Mouse (Mus musculus) lung, embryonic 14.5 days (tissue): Measurements from ENCODE around the gene Ndnf. TPM values are rescaled to one million over a fixed set of nuclear protein-coding genes. Genes with fewer than 3 reads are reported as not detected.

Experiments
- ATAC-seq: fragments of 200-750 bp; cut with Nextera tagmentation; 2 replicates; pipeline ENCODE4 v1.8.0; 2017; ENCODE audit warnings: mild to moderate bottlenecking, moderate TSS enrichment, moderate library complexity; ENCODE audit not compliant: insufficient read depth
- DNase-seq: peaks from one replicate; pipeline ENCODE4 v3.0.0-alpha.2; 2015
- H3K27ac ChIP-seq: fragments of 300-500 bp; sonication (generic); 2 replicates; pipeline ENCODE4 v1.5.1; 2014; ENCODE audit warnings: low read depth, mild to moderate bottlenecking, moderate library complexity
- H3K27me3 ChIP-seq: fragments of 300-500 bp; sonication (generic); 2 replicates; pipeline ENCODE4 v1.6.1; 2014; ENCODE audit warnings: low read length, control low read depth; ENCODE audit not compliant: insufficient read depth
- H3K36me3 ChIP-seq: fragments of 300-500 bp; sonication (generic); 2 replicates; pipeline ENCODE4 v1.6.1; 2014; ENCODE audit warnings: control low read depth; ENCODE audit not compliant: insufficient read depth
- H3K4me1 ChIP-seq: fragments of 300-500 bp; sonication (generic); 2 replicates; pipeline ENCODE4 v1.6.1; 2014; ENCODE audit warnings: antibody characterized with exemption, control low read depth; ENCODE audit not compliant: insufficient read depth
- H3K4me2 ChIP-seq: fragments of 300-500 bp; sonication (generic); 2 replicates; pipeline ENCODE4 v1.6.1; 2014; ENCODE audit warnings: mild to moderate bottlenecking
- H3K4me3 ChIP-seq: fragments of 300-500 bp; sonication (generic); 2 replicates; pipeline ENCODE4 v1.5.1; 2014; ENCODE audit warnings: low read depth, low read length
- H3K9ac ChIP-seq: fragments of 300-500 bp; sonication (generic); 2 replicates; pipeline ENCODE4 v1.6.1; 2014
- H3K9me3 ChIP-seq: fragments of 300-500 bp; sonication (generic); 2 replicates; pipeline ENCODE4 v1.6.1; 2016; ENCODE audit warnings: low read depth, low read length, control low read depth
- CTCF ChIP-seq: IDR thresholded peaks from 2 replicates; pipeline ENCODE4 v1.5.1; 2016; ENCODE audit warnings: antibody characterized with exemption, low read depth
- WGBS: fragments of 180-500 bp; shearing (Covaris S2); extraction: QIAGEN DNeasy Blood & Tissue Kit; methylation state at CpG from one replicate; pipeline ENCODE4 v1.1.7; 2014; 5-methylcytosine and 5-hydroxymethylcytosine counted together
- polyA plus RNA-seq: library from polyadenylated mRNA; unstranded; fragments of >200 nt; fragmentation: Nextera tagmentation; extraction: Ambion mirVana; gene quantifications from 2 replicates; pipeline ENCODE4 v1.2.1, GENCODE M21; 2014

Gene Ndnf
- polyA plus RNA-seq, 1 experiment from 2014 or later: 40.8 TPM

- ATAC-seq: peak; percentile 50
- no peaks in the 10 kb centered on the region for H3K9me3 ChIP-seq
- peak overlapping the region; percentile 65 for H3K4me3 ChIP-seq
- WGBS: under 1% methylated on average over 57 of the region's 57 CpGs
- H3K36me3 ChIP-seq: no peaks in the 10 kb centered on the region
- peak overlapping the region; percentile 67 for H3K9ac ChIP-seq
- no peaks in the 10 kb centered on the region; the same call in 1 of the 2 replicates for H3K4me1 ChIP-seq
- peak; percentile 74 for DNase-seq
- H3K27ac ChIP-seq: peak overlapping the region; percentile 18; the same call in 1 of the 2 replicates
- no peaks in the 10 kb centered on the region for H3K27me3 ChIP-seq
- TF ChIP-seq CTCF: no peak
- peak overlapping the region; percentile 92 for H3K4me2 ChIP-seq
These were observed 991 bp downstream of the Ndnf start for GRCm38 (mm10) chr6:65672131-65673031.

- Histone ChIP-seq H3K4me2 (no peak overlapping the region), H3K4me3 (no peak overlapping the region), H3K36me3 (peaks cover 4% of the 10 kb centered on the region; the same call in 1 of the 2 replicates), H3K4me1 (no peaks in the 10 kb centered on the region), H3K27ac (no peak overlapping the region), H3K9me3 (no peaks in the 10 kb centered on the region), H3K9ac (no peak overlapping the region), H3K27me3 (no peaks in the 10 kb centered on the region)
- DNase-seq: peak; percentile 46
- no peak for ATAC-seq
- TF ChIP-seq CTCF: peak; percentile 41
These were observed 22.5 kb downstream of the Ndnf start for GRCm38 (mm10) chr6:65693938-65694337.

GRCm38 (mm10) chr6:65720676-65721075 is 49.3 kb downstream of the Ndnf start:
- no peaks in the 10 kb centered on the region for H3K36me3 ChIP-seq
- no peaks in the 10 kb centered on the region for H3K9me3 ChIP-seq
- no peaks in the 10 kb centered on the region for H3K4me1 ChIP-seq
- H3K27me3 ChIP-seq: no peaks in the 10 kb centered on the region
- DNase-seq: no peak
- H3K9ac ChIP-seq: no peak overlapping the region
- H3K27ac ChIP-seq: no peak overlapping the region
- no peak for TF ChIP-seq CTCF
- H3K4me2 ChIP-seq: no peak overlapping the region
- no peak for ATAC-seq
- H3K4me3 ChIP-seq: no peak overlapping the region
- WGBS: 59% methylated on average over 1 of the region's 1 CpGs

- ATAC-seq: no peak
- H3K4me1 ChIP-seq: no peaks in the 10 kb centered on the region
- WGBS: 70% methylated on average over 2 of the region's 2 CpGs
These were observed 54.3 kb downstream of the Ndnf start for GRCm38 (mm10) chr6:65725677-65726076.

GRCm38 (mm10) chr6:65728261-65728660 is 56.9 kb downstream of the Ndnf start:
- no peak overlapping the region for H3K9ac ChIP-seq
- no peaks in the 10 kb centered on the region for H3K4me1 ChIP-seq
- no peak overlapping the region for H3K4me2 ChIP-seq
- no peak for DNase-seq
- no peak overlapping the region for H3K27ac ChIP-seq
- no peak for ATAC-seq
- no peaks in the 10 kb centered on the region for H3K27me3 ChIP-seq
- 80% methylated on average over 3 of the region's 3 CpGs for WGBS
- TF ChIP-seq CTCF: no peak
- no peaks in the 10 kb centered on the region for H3K9me3 ChIP-seq
- no peak overlapping the region for H3K4me3 ChIP-seq
- no peaks in the 10 kb centered on the region for H3K36me3 ChIP-seq

More at GRCm38 (mm10) chr6:65725677-65726076, 54.3 kb downstream of the Ndnf start:
- Histone ChIP-seq H3K9ac (no peak overlapping the region), H3K9me3 (no peaks in the 10 kb centered on the region), H3K27ac (no peak overlapping the region), H3K4me3 (no peak overlapping the region), H3K36me3 (no peaks in the 10 kb centered on the region), H3K4me2 (no peak overlapping the region), H3K27me3 (no peaks in the 10 kb centered on the region)
- no peak for TF ChIP-seq CTCF
- no peak for DNase-seq

GRCm38 (mm10) chr6:65739442-65739841 is 68.1 kb downstream of the Ndnf start:
- Histone ChIP-seq H3K27me3 (no peaks in the 10 kb centered on the region), H3K36me3 (no peaks in the 10 kb centered on the region), H3K27ac (no peak overlapping the region), H3K9me3 (no peaks in the 10 kb centered on the region), H3K4me3 (no peak overlapping the region), H3K4me1 (no peaks in the 10 kb centered on the region), H3K4me2 (no peak overlapping the region), H3K9ac (no peak overlapping the region)
- ATAC-seq (peak; percentile 49), DNase-seq (peak; percentile 12)
- no peak for TF ChIP-seq CTCF
- WGBS: 35% methylated on average over 8 of the region's 8 CpGs

- H3K4me1 ChIP-seq: no peaks in the 10 kb centered on the region
- H3K9me3 ChIP-seq: no peaks in the 10 kb centered on the region
- no peak for DNase-seq
- H3K27me3 ChIP-seq: no peaks in the 10 kb centered on the region
- TF ChIP-seq CTCF: no peak
- no peak for ATAC-seq
- H3K27ac ChIP-seq: no peak overlapping the region
- H3K4me2 ChIP-seq: no peak overlapping the region
- no peak overlapping the region for H3K9ac ChIP-seq
- no peak overlapping the region for H3K4me3 ChIP-seq
- no peaks in the 10 kb centered on the region for H3K36me3 ChIP-seq
- 68% methylated on average over 1 of the region's 1 CpGs for WGBS
These were observed 71.9 kb downstream of the Ndnf start for GRCm38 (mm10) chr6:65743144-65743870.
